In genomic region chr10:21675786-21676185, GRCm38 (mm10) we compare ENCODE assay signal across 31 mouse cellular contexts.
"Had no signal": no experiment of that assay in that cellular context is flagged by ENCODE, and none has a peak within 500 bp of the region (broad histone marks: within the 10 kb centered on the region; RNA-seq: fewer than 3 reads in every experiment).

No protein-coding gene starts in this region.

- H3K9ac ChIP-seq: limb, embryonic 12.5 days; limb, embryonic 13.5 days; limb, embryonic 15.5 days; liver, embryonic 12.5 days; liver, embryonic 13.5 days; liver, embryonic 14.5 days; liver, embryonic 15.5 days; liver, postnatal 0 days; lung, embryonic 14.5 days; lung, embryonic 15.5 days; midbrain, embryonic 12.5 days; midbrain, embryonic 13.5 days; midbrain, embryonic 15.5 days; neural tube, embryonic 12.5 days had no signal

- H3K27ac ChIP-seq: left cerebral cortex, adult 2 months; limb, embryonic 10.5 days; limb, embryonic 12.5 days; limb, embryonic 13.5 days; limb, embryonic 15.5 days; liver, embryonic 12.5 days; liver, embryonic 13.5 days; liver, embryonic 14.5 days; liver, embryonic 15.5 days; lung, embryonic 15.5 days; macrophage; midbrain, embryonic 10.5 days; midbrain, embryonic 12.5 days; midbrain, embryonic 13.5 days; midbrain, embryonic 15.5 days; neural tube, embryonic 12.5 days had no signal

- ATAC-seq: liver, embryonic 12.5 days; liver, postnatal 0 days; lung, postnatal 0 days; midbrain, embryonic 13.5 days; midbrain, embryonic 15.5 days; midbrain, embryonic 16.5 days had no signal

- H3K4me2 ChIP-seq: limb, embryonic 12.5 days; limb, embryonic 13.5 days; limb, embryonic 15.5 days; liver, embryonic 11.5 days; liver, embryonic 12.5 days; liver, embryonic 13.5 days; liver, embryonic 15.5 days; lung, embryonic 14.5 days; lung, embryonic 15.5 days; midbrain, embryonic 12.5 days; midbrain, embryonic 13.5 days; midbrain, embryonic 15.5 days; neural tube, embryonic 12.5 days had no signal

- H3K9me3 ChIP-seq: limb, embryonic 10.5 days; limb, embryonic 12.5 days; limb, embryonic 13.5 days; limb, embryonic 15.5 days; liver, embryonic 12.5 days; liver, embryonic 13.5 days; liver, embryonic 15.5 days; lung, embryonic 15.5 days; midbrain, embryonic 10.5 days; midbrain, embryonic 12.5 days; midbrain, embryonic 13.5 days; midbrain, embryonic 15.5 days; neural tube, embryonic 12.5 days had no signal

- H3K27me3 ChIP-seq: limb, embryonic 12.5 days; limb, embryonic 13.5 days; limb, embryonic 15.5 days; liver, embryonic 12.5 days; liver, embryonic 13.5 days; liver, embryonic 15.5 days; lung, embryonic 15.5 days; megakaryocyte, embryonic 14.5 days; midbrain, embryonic 12.5 days; midbrain, embryonic 13.5 days; midbrain, embryonic 15.5 days; neural tube, embryonic 12.5 days had no signal

- H3K4me1 ChIP-seq: limb, embryonic 10.5 days; limb, embryonic 13.5 days; limb, embryonic 15.5 days; liver, embryonic 12.5 days; liver, embryonic 13.5 days; liver, embryonic 15.5 days; lung, embryonic 15.5 days; megakaryocyte, embryonic 14.5 days; neural tube, embryonic 12.5 days had no signal

- H3K36me3 ChIP-seq: limb, embryonic 10.5 days; limb, embryonic 12.5 days; limb, embryonic 13.5 days; limb, embryonic 15.5 days; liver, embryonic 12.5 days; liver, embryonic 13.5 days; liver, embryonic 15.5 days; lung, embryonic 15.5 days; midbrain, embryonic 10.5 days; midbrain, embryonic 12.5 days; midbrain, embryonic 13.5 days; midbrain, embryonic 15.5 days; neural tube, embryonic 12.5 days had no signal

- DNase-seq: left cerebral cortex, postnatal 4 days; liver; liver, embryonic 13.5 days; liver, postnatal 0 days; lung, adult 18-20 months; lung, adult 2 months; lung, embryonic 14.5 days; lung, postnatal 10 days; lung, postnatal 14 days; lung, postnatal 36 days; lung, postnatal 4 days had no signal

- H3K4me3 ChIP-seq: left cerebral cortex, adult 2 months; limb, embryonic 10.5 days; limb, embryonic 12.5 days; limb, embryonic 13.5 days; limb, embryonic 15.5 days; liver, embryonic 12.5 days; liver, embryonic 13.5 days; liver, embryonic 15.5 days; lung, embryonic 15.5 days; megakaryocyte, embryonic 14.5 days; midbrain, embryonic 10.5 days; midbrain, embryonic 12.5 days; midbrain, embryonic 13.5 days; midbrain, embryonic 15.5 days; myocyte; neural tube, embryonic 12.5 days had no signal
